Mouse (Mus musculus): ENCODE results near the gene Pax5.
"Not testable (repeated sequence)": the region's sequence is repeated elsewhere in the genome, so short reads cannot be mapped to it uniquely, and the experiment has no call there.

Gene Pax5

GRCm38 (mm10) chr4:44709740-44710700 lies at the start of gene Pax5:
Pax5 (minus strand) TSS chr4:44710487.
- DNase-seq, result no peak

GRCm38 (mm10) chr4:44757131-44757530 lies 46.8 kb upstream of the Pax5 start:
- DNase-seq, result not testable (repeated sequence)

- peak; percentile 93 to 96 for DNase-seq
Observed at GRCm38 (mm10) chr4:44756134-44756951, 46.1 kb upstream of the Pax5 start.

GRCm38 (mm10) chr4:44755553-44756133 lies 45.4 kb upstream of the Pax5 start, which contains the start of gene Zcchc7:
Zcchc7 (plus strand) TSS chr4:44755877.
- DNase-seq, result no peak

GRCm38 (mm10) chr4:44740471-44740870 lies 30.2 kb upstream of the Pax5 start:
- DNase-seq, result peak; percentile 30 to 51

- DNase-seq, result no peak
Observed at GRCm38 (mm10) chr4:44721237-44721636, 10.9 kb upstream of the Pax5 start.

- DNase-seq, result no peak
Observed at GRCm38 (mm10) chr4:44720046-44720445, 9.8 kb upstream of the Pax5 start.

- no peak for DNase-seq
Observed at GRCm38 (mm10) chr4:44717676-44718075, 7.4 kb upstream of the Pax5 start.

GRCm38 (mm10) chr4:44716391-44716790 lies 6.1 kb upstream of the Pax5 start:
- DNase-seq, result no peak

- DNase-seq, result no peak
Observed at GRCm38 (mm10) chr4:44715621-44716160, 5.4 kb upstream of the Pax5 start.

- DNase-seq, result peak in 1 of 2 experiments; percentile 51
Observed at GRCm38 (mm10) chr4:44714111-44714621, 3.9 kb upstream of the Pax5 start.

GRCm38 (mm10) chr4:44713554-44714051 lies 3.3 kb upstream of the Pax5 start:
- DNase-seq, result no peak

GRCm38 (mm10) chr4:44712786-44713553 lies 2.7 kb upstream of the Pax5 start:
- peak in 1 of 2 experiments; percentile 27 for DNase-seq

GRCm38 (mm10) chr4:44712051-44712700 lies 1.9 kb upstream of the Pax5 start:
- peak in 1 of 2 experiments; percentile 42 for DNase-seq

- DNase-seq, result no peak
Observed at GRCm38 (mm10) chr4:44711136-44711900, 1.0 kb upstream of the Pax5 start.

- DNase-seq, result peak in 1 of 2 experiments; percentile 38
Observed at GRCm38 (mm10) chr4:44710701-44711097, 412 bp upstream of the Pax5 start.

- no peak for DNase-seq
Observed at GRCm38 (mm10) chr4:44709091-44709695, 1.1 kb downstream of the Pax5 start.

- DNase-seq, result no peak
Observed at GRCm38 (mm10) chr4:44708311-44708710, 2.0 kb downstream of the Pax5 start.

GRCm38 (mm10) chr4:44706865-44707264 lies 3.4 kb downstream of the Pax5 start:
- DNase-seq, result no peak

GRCm38 (mm10) chr4:44705967-44706366 lies 4.3 kb downstream of the Pax5 start:
- no peak for DNase-seq
